Mouse (Mus musculus) left cerebral cortex, adult 2 months (tissue): Measurements from ENCODE around the gene Nod1. TPM values are rescaled to one million over a fixed set of nuclear protein-coding genes. Genes with fewer than 3 reads are reported as not detected.
"Not testable (repeated sequence)": the region's sequence is repeated elsewhere in the genome, so short reads cannot be mapped to it uniquely, and the experiment has no call there.

Experiments used
- DNase-seq, 2 experiments: peaks; one replicate each; pipeline ENCODE4 v3.0.0; 2021 to 2022; ENCODE audit warnings: low spot score in 2 of 2, mixed read lengths in 1 of 2; ENCODE audit errors: extremely low spot score in 1 of 2
- H3K27ac ChIP-seq: fragments of 200-600 bp; 2 replicates; pipeline ENCODE4 v1.8.1; 2022
- H3K4me3 ChIP-seq: fragments of 200-600 bp; 2 replicates; pipeline ENCODE4 v1.8.1; 2022
- CTCF ChIP-seq: fragments of 200-600 bp; IDR thresholded peaks from 2 replicates; pipeline ENCODE4 v1.8.1; 2022; ENCODE audit warnings: antibody characterized with exemption, mild to moderate bottlenecking, moderate library complexity
- intact Hi-C: fragments of 180-260 bp; cut with DNase I; formaldehyde crosslinking; loops from one replicate; pipeline ENCODE4 v1.15.1; 2025
- total RNA-seq, 2 experiments: library from RNA; stranded (reverse); gene quantifications; 2 replicates each; pipeline ENCODE4 v1.2.3; 2021

Gene Nod1
- total RNA-seq, 2 experiments from 2014 or later = 3.4 to 4.3 TPM

DNA sequence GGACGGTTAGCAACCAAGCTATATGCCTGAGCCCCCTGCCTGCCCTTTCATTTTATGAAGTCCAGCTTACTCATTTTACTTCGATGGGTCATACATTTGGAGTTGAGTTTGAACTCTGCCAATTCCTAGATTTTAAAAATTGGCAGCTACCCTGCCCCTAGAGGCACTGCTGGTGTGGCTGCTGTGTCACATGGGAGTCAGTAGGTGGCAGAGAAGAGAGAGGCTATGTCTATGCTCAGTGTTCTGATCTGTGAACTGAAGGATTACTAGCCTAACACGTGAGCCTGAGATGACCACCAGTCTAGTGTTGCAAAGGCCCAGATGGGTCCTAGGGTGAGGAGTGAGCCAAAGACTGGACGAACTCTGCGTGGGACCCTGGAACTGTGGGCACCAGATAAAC lies 2.1 kb upstream of the Nod1 start:
- no peak overlapping the region for H3K4me3 ChIP-seq
- H3K27ac ChIP-seq = no peak overlapping the region
- DNase-seq = no peak
- intact Hi-C loops = loop anchor here (5.0 kb wide), 1 partner anchor 267 kb away; no protein-coding TSS in a partner anchor
- peak; percentile 55 for TF ChIP-seq CTCF

DNA sequence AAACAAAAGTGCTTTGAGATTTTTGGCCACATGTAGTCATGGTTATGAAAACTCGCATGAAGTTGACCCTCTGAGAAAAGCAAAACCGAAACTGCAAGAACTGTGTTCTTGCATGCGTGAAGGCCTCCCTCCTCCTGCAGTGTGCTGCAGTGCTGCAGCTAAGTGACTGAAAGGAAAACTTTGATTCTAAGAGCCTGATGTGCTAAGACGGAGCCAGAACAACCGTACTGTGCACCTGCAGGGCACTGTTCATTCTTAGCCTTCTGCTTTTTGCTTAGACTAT lies 458 bp upstream of the Nod1 start:
- no peak; the same call in none of the 2 replicates for TF ChIP-seq CTCF
- peak overlapping the region; percentile 50 for H3K4me3 ChIP-seq
- no peak for DNase-seq
- H3K27ac ChIP-seq = peak overlapping the region; percentile 74
- intact Hi-C loops = loop anchor here (5.0 kb wide), 1 partner anchor 266 kb away; no protein-coding TSS in a partner anchor

DNA sequence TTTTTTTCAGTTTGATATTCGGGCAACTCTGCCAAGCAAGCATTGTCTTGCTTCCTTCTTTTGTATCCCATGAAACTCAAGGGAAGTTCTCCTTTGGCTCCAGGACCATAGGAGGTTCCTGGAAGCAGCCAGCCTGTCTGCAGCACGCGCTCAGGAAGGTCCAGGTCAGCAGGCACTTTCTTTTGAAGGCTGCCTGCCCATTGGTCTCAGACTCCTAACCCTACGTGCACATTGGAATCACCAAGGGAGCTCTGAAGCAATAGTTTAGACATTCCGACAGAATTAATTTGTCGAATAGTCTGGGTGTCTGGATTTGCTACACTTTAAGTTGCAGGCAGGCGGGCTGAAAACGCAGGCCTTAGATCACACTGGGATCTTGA lies 691 bp downstream of the Nod1 start:
- no peak for DNase-seq
- intact Hi-C loops = loop anchor here (5.0 kb wide), 1 partner anchor 264 kb away; no protein-coding TSS in a partner anchor
- peak overlapping the region; percentile 50 for H3K4me3 ChIP-seq
- no peak for TF ChIP-seq CTCF
- peak overlapping the region; percentile 74 for H3K27ac ChIP-seq

DNA sequence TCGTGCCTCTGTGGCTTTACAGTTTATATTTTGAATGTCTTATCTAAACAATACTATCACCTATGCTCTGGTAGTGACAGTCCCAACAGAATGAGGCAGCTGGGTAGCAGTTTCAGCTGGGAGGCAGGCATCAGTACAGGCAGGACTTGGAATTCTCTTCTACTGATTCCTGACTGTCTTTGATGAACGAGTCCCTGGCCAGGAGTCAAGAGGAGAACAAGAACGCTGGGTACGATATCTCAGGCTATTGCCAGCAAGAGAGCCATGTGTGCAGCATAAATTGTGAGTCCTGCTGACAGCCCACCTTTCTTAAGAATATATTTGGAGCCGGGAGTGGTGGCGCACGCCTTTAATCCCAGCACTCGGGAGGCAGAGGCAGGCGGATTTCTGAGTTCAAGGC lies 1.9 kb downstream of the Nod1 start:
- H3K4me3 ChIP-seq = no peak overlapping the region
- TF ChIP-seq CTCF = no peak
- no peak overlapping the region for H3K27ac ChIP-seq
- intact Hi-C loops = loop anchor here (5.0 kb wide), 1 partner anchor 263 kb away; no protein-coding TSS in a partner anchor
- no peak for DNase-seq

DNA sequence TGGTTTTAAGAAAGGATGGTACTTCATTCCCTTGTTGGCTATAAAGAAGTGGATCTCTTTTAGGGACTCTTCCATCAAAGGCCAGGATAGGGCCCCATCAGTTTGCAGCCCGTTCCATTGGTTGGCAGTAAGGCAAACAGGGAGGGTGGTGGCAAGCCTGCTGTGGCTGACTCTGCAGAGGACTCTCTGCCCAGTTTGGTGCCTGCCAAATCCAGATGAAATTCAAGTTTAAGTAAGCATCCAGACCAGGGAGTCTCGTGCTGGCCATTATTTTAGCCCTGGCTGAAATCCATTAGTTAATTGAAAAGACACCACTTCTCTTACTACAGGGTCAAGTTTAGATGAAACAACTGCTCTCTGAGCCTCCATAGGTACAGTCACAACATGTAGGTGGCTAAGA lies 2.6 kb downstream of the Nod1 start:
- no peak for DNase-seq
- intact Hi-C loops = loop anchor here (5.0 kb wide), 1 partner anchor 262 kb away; no protein-coding TSS in a partner anchor
- no peak overlapping the region for H3K4me3 ChIP-seq
- TF ChIP-seq CTCF = no peak
- H3K27ac ChIP-seq = no peak overlapping the region

DNA sequence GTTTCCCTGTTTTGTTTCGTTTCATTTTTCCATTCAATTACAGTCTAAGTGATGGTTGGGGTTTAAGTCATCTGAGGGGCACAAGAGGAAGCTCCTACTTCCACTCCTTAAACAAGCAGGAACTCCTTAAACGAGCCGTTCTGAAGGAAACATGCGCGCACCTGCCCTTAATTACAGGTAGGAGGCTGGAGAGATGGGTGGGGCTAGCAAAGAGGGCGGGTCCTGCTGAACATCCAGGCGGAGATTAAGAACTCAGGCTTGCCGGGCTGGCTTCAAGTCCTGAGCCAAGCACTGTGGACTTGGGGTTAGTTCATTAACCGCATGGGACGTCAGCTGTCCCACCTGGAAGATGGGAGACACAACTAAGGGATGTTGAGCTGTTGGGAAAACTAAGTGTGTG lies 4.8 kb downstream of the Nod1 start:
- no peak for TF ChIP-seq CTCF
- DNase-seq = no peak

DNA sequence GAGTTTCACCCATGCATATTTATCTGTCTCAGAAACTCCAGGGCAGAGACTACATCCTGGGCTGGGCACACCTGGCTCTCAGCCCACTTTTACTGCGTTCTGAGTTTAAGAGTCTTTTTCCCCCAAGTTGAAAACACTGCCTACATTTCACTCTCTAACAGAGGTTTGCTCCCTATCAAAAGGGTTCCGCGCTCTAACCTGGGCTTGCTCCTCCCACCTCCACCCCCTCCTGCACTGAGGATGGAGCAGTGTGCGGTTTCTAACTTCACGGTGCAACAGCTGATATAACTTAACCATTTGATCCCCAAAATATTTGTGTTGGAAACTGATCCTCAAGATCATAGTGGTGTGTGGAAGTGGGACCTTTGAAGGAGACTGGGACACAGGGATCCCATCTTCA lies 7.2 kb downstream of the Nod1 start:
- intact Hi-C loops = no loop called here
- no peak overlapping the region for H3K4me3 ChIP-seq
- TF ChIP-seq CTCF = no peak
- H3K27ac ChIP-seq = no peak overlapping the region
- no peak for DNase-seq

More for the DNA sequence above, 4.8 kb downstream of the Nod1 start:
- Histone ChIP-seq H3K27ac (no peak overlapping the region), H3K4me3 (no peak overlapping the region)
- intact Hi-C loops = no loop called here

DNA sequence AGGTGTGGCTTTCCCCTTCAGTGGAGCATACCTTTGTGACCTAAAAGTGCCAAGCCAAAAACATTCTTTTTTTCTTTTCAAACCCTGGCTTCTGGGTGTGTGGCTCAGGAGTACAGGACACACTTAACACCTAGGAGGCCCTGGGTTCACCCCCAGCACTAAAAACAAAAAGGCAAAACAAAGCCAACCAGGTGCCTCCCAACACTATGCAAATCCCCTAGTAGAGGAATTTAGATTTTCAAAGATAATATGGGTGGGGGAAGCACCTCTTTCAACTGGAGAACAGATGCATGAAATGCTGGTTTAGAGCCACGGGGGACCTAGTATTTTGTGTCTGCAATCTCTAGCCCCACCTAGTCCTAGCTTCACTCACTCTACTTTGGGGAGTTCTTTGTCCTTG lies 7.7 kb downstream of the Nod1 start:
- intact Hi-C loops = loop anchor here (5.0 kb wide), 1 partner anchor 37 kb away; no protein-coding TSS in a partner anchor
- TF ChIP-seq CTCF = no peak
- H3K27ac ChIP-seq = no peak overlapping the region
- no peak overlapping the region for H3K4me3 ChIP-seq
- no peak for DNase-seq

DNA sequence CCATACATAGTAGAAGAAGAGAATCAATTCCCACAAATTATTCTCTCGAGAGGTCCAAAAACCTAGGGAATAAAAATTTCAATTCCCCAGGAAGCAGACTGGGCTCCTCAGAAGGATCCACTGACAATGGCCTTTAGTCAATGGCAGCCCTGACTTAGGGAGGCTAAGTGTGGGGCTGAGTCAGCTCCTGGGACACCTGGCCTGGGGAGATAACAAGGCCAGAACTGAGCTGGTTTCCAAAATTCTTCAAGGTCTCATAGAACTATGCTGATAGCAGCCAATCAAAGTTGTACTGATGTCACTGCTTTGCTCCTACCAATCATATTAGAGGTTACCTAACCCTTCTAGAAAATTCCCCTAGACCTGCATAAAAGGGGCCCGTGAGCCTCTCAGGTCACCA lies 8.8 kb downstream of the Nod1 start:
- DNase-seq = no peak
- no peak overlapping the region for H3K27ac ChIP-seq
- no peak for TF ChIP-seq CTCF
- no peak overlapping the region for H3K4me3 ChIP-seq
- intact Hi-C loops = loop anchor here (5.0 kb wide), 1 partner anchor 36 kb away; no protein-coding TSS in a partner anchor

DNA sequence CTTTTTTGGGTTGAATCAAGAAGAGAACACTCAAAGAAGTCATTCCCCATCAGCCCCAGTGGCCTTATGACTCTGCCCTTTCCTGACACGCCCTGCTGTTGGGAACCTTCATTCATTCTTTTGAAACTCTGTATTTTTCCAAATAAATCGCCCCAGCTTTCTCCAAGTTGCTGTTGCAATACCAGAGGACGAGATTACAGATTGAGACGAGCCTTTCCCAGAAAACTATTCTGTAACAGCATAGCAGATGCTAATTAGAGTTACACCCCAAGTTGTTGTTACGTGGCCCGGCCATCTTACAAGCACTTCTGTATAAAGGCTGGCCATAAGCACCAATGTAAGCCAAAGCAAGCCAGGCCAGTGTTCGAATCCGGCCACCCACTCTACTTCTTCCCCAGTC lies 14.8 kb downstream of the Nod1 start:
- no peak for TF ChIP-seq CTCF
- intact Hi-C loops = no loop called here
- no peak for DNase-seq
- Histone ChIP-seq H3K27ac (no peak overlapping the region), H3K4me3 (no peak overlapping the region)

DNA sequence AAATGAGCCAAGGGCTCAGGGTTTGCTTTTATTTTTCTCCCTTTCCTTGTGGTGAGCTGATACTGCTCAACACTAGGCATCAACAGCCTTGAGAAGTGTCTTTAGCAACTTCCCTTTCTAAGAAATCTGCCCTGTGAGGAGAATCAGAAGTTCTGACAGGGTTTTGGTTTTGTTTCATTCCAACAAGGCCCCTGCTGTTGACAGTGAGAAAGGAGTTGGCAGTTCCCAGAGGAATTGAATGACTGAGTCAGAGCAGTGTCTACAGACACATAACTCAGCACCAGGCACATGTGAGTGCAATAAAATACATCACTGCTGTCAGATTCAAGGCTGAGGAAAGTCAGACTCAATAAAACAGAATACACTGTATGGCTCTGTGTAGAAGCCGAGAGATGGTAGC lies 16.0 kb downstream of the Nod1 start:
- Histone ChIP-seq H3K27ac (no peak overlapping the region), H3K4me3 (no peak overlapping the region)
- DNase-seq = no peak
- TF ChIP-seq CTCF = no peak
- intact Hi-C loops = no loop called here

DNA sequence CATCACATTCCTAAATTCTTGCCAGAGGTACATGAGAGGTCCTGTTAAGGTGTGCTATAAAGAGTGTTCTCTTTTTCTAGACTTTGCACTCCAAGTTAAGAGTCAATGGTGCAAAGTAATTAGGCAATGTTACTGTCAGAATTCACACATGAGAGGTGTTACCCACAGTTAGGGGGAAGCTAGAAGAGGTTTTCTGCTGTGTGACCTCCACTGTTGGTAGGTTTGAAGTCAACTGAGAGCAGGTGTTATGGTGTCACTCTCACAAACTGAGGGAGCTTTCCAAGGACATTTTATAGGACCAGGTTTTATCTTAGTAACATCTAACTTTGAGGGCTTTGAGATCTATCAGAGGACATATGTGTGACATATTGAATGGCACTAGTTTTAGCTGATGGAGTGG lies 16.5 kb downstream of the Nod1 start:
- TF ChIP-seq CTCF = no peak
- intact Hi-C loops = no loop called here
- no peak for DNase-seq
- Histone ChIP-seq H3K27ac (no peak overlapping the region), H3K4me3 (no peak overlapping the region)

DNA sequence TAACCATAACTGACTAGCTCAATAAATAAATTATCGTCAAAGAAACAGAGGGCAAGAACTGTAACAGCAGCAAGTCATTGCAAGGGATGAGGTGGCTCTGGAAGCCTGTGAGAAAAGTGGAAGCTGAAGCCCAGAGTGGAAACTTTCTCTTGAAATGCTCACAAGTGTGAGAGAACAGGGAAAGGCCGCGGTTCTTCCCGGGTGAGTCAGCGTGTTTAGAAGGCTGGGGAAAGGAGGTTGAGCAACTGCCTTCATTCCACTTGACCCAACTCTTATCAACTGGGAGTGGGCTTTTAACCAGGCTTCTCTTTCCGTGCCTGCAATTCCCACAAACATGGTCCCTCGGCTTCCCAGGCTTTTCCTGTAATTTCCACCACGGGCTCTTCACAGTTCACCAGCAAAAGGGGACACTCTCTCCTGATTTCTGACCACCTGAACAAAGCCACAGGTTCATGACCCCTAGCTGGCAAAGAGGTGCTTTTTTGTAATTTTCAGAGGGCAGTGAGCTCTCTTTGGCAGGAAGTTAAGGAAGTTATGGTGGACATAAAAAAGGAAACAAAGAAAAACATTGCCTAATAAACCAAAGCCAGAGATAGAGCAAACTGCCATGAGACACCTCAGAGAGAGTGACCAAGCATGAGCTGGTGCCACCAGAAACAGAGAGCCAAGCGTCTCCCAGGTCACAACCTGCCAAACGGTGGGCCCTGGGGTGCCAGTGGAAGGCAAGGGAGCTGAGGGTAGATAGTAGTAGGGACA lies 17.6 kb downstream of the Nod1 start:
- DNase-seq = no peak
- TF ChIP-seq CTCF = no peak
- Histone ChIP-seq H3K4me3 (no peak overlapping the region), H3K27ac (no peak overlapping the region)
- intact Hi-C loops = no loop called here

DNA sequence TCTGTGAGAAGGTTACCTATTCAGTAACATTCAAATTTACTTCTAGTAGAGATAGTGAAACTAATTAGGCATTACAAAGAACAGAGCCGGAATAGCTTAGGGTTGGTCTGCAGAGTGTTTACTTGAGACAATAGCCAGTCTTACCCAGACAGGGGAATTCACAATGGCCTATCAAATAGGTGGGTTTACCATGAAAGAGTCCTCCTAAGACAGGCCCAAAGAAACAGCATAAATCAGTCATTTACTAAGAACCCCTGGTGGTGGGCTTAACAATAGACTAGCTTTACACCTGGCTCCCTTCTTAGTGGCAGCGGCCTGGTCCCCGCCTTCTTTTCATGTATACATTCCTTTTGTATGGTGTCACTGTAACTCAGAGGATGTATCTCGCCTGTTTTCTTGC lies 19.0 kb downstream of the Nod1 start:
- H3K27ac ChIP-seq = not testable (repeated sequence)

More for the DNA sequence above, 19.0 kb downstream of the Nod1 start:
- intact Hi-C loops, DNase-seq, H3K4me3 ChIP-seq: not testable (repeated sequence)
